Mouse (Mus musculus): ENCODE measurements around the gene Zfp444. TPM values are rescaled to one million over a fixed set of nuclear protein-coding genes. Genes with fewer than 3 reads are reported as not detected.
A peak's percentile ranks its signal among the peaks of the same experiment; 100 is the strongest.

Zfp444 gene
- total and polyA plus RNA-seq, 3 experiments, result 16.2 to 24.2 TPM; not detected in 1

- Histone ChIP-seq H3K9me3 (replicated peaks; ENCODE audit: insufficient read depth, low read length) (no peaks in the 10 kb centered on the region), H3K27me3 (ENCODE audit: control insufficient read depth in 1 of 2, insufficient read depth in 2 of 2, low read length in 2 of 2) (no peaks in the 10 kb centered on the region), H3K79me2 (ENCODE audit: control insufficient read depth, insufficient read depth, low read length, poor library complexity) (peaks cover 50% of the 10 kb centered on the region), H3K27ac (ENCODE audit: control insufficient read depth, low read depth, low read length) (peak overlapping the region; percentile 76), H3K4me1 (ENCODE audit: control insufficient read depth in 1 of 2, insufficient read depth in 2 of 2, low read length in 2 of 2) (peaks cover 0 to 26% of the 10 kb centered on the region in 2 experiments), H3K4me3 (ENCODE audit: control insufficient read depth in 1 of 2, insufficient read depth in 1 of 2, low read depth in 2 of 2, low read length in 2 of 2) (peak overlapping the region; percentile 79 to 99), H3K36me3 (ENCODE audit: control insufficient read depth in 1 of 2, insufficient read depth in 2 of 2, low read length in 2 of 2) (peaks cover 0 to 12% of the 10 kb centered on the region in 2 experiments; a peak in 2 of 4 replicates), H3K9ac (ENCODE audit: control insufficient read depth, low read depth, low read length, poor library complexity, severe bottlenecking) (peak overlapping the region; percentile 99)
- peak; percentile 91 for DNase-seq (ENCODE audit: low read depth, low spot score)
- peak; percentile 33 for TF ChIP-seq NELFE (IDR thresholded peaks at IDR 0.05; ENCODE audit: low read depth, low read length)
- TF ChIP-seq USF1 (IDR thresholded peaks at IDR 0.05; ENCODE audit: low read depth, low read length), result no peak
- TF ChIP-seq POLR2A (IDR thresholded peaks at IDR 0.05; ENCODE audit: control insufficient read depth in 1 of 2, insufficient read depth in 1 of 2, low read depth in 1 of 2, low read length in 2 of 2, poor library complexity in 1 of 2), result peak; percentile 48 to 55; a peak in 2 of 4 replicates
- TF ChIP-seq ETS1 (IDR thresholded peaks at IDR 0.05; ENCODE audit: low read depth, low read length), result no peak
- TF ChIP-seq MYC (IDR thresholded peaks at IDR 0.05; ENCODE audit: low read depth, low read length), result peak; percentile 10; the same call in 1 of the 2 replicates
- no peak for TF ChIP-seq MYB (IDR thresholded peaks at IDR 0.05; ENCODE audit: low read depth, low read length)
- TF ChIP-seq E2F4 (IDR thresholded peaks at IDR 0.05; ENCODE audit: borderline replicate concordance, low read depth, low read length), result peak; percentile 55; the same call in 1 of the 2 replicates
- no peak for TF ChIP-seq TCF12 (IDR thresholded peaks at IDR 0.05; ENCODE audit: low read depth, low read length)
- TF ChIP-seq MXI1 (IDR thresholded peaks at IDR 0.05; ENCODE audit: low read depth, low read length), result no peak; the same call in 1 of the 2 replicates
- TF ChIP-seq MAZ (IDR thresholded peaks at IDR 0.05; ENCODE audit: low read depth, low read length), result 0 out of 2 replicates have a peak, but pooled peaks have one; percentile 16
- peak; percentile 80 for TF ChIP-seq NRF1 (IDR thresholded peaks at IDR 0.05; ENCODE audit: insufficient read depth, low read depth, low read length, poor library complexity, severe bottlenecking)
These were observed 16.8 kb upstream of the Zfp444 start for GRCm38 (mm10) chr7:6155031-6155872.

GRCm38 (mm10) chr7:6155901-6156411 lies 16.1 kb upstream of the Zfp444 start, which contains the start of gene Zfp787:
Gene Zfp787, minus strand, starts transcription at chr7:6155997.
- Histone ChIP-seq H3K36me3 (ENCODE audit: control insufficient read depth in 1 of 2, insufficient read depth in 2 of 2, low read length in 2 of 2) (peaks cover 0 to 12% of the 10 kb centered on the region in 2 experiments; a peak in 2 of 4 replicates), H3K9ac (ENCODE audit: control insufficient read depth, low read depth, low read length, poor library complexity, severe bottlenecking) (peak within 1 kb of the TSS; percentile 99), H3K9me3 (replicated peaks; ENCODE audit: insufficient read depth, low read length) (no peaks in the 10 kb centered on the region), H3K4me3 (ENCODE audit: control insufficient read depth in 1 of 2, insufficient read depth in 1 of 2, low read depth in 2 of 2, low read length in 2 of 2) (peak within 1 kb of the TSS; percentile 79 to 99), H3K27ac (ENCODE audit: control insufficient read depth, low read depth, low read length) (peak within 1 kb of the TSS; percentile 76), H3K79me2 (ENCODE audit: control insufficient read depth, insufficient read depth, low read length, poor library complexity) (peaks cover 44% of the 10 kb centered on the region), H3K27me3 (ENCODE audit: control insufficient read depth in 1 of 2, insufficient read depth in 2 of 2, low read length in 2 of 2) (no peaks in the 10 kb centered on the region), H3K4me1 (ENCODE audit: control insufficient read depth in 1 of 2, insufficient read depth in 2 of 2, low read length in 2 of 2) (peaks cover 0 to 24% of the 10 kb centered on the region in 2 experiments)
- peak; percentile 98 for DNase-seq (ENCODE audit: low read depth, low spot score)
- TF ChIP-seq USF1 (IDR thresholded peaks at IDR 0.05; ENCODE audit: low read depth, low read length), result no peak
- peak; percentile 85 for TF ChIP-seq SIN3A (IDR thresholded peaks at IDR 0.05; ENCODE audit: low read length)
- TF ChIP-seq MAFK (IDR thresholded peaks at IDR 0.05; ENCODE audit: borderline replicate concordance, low read depth, low read length), result no peak
- no peak for TF ChIP-seq UBTF (IDR thresholded peaks at IDR 0.05; ENCODE audit: borderline replicate concordance, insufficient read depth, low read depth, low read length)
- TF ChIP-seq ZMIZ1 (IDR thresholded peaks at IDR 0.05; ENCODE audit: low read depth, low read length), result no peak
- TF ChIP-seq USF2 (IDR thresholded peaks at IDR 0.05; ENCODE audit: borderline replicate concordance in 1 of 2, insufficient read depth in 1 of 2, low read depth in 1 of 2, low read length in 2 of 2), result no peak
- TF ChIP-seq SMC3 (IDR thresholded peaks at IDR 0.05; ENCODE audit: low read depth, low read length), result no peak
- no peak for TF ChIP-seq MAX (IDR thresholded peaks at IDR 0.05; ENCODE audit: low read length)
- TF ChIP-seq RAD21 (IDR thresholded peaks at IDR 0.05; ENCODE audit: low read depth, low read length), result no peak
- no peak for TF ChIP-seq RCOR1 (IDR thresholded peaks at IDR 0.05; ENCODE audit: low read depth, low read length)
- no peak for TF ChIP-seq ZNF384 (IDR thresholded peaks at IDR 0.05; ENCODE audit: low read depth, low read length)
- no peak for TF ChIP-seq CHD1 (IDR thresholded peaks at IDR 0.05; ENCODE audit: low read depth, low read length)
- no peak for TF ChIP-seq CTCF (IDR thresholded peaks at IDR 0.05 in 2 of 3, conservative IDR thresholded peaks at IDR 0.05 in 1 of 3; ENCODE audit: control insufficient read depth in 1 of 3, insufficient read depth in 1 of 3, low read depth in 2 of 3, low read length in 3 of 3, poor library complexity in 1 of 3, severe bottlenecking in 1 of 3)
- TF ChIP-seq POLR2A (IDR thresholded peaks at IDR 0.05; ENCODE audit: control insufficient read depth in 1 of 2, insufficient read depth in 1 of 2, low read depth in 1 of 2, low read length in 2 of 2, poor library complexity in 1 of 2), result peak; percentile 22 to 49; a peak in 1 of 4 replicates
- no peak for TF ChIP-seq ZC3H11A (IDR thresholded peaks at IDR 0.05; ENCODE audit: low read depth, low read length)
- no peak for TF ChIP-seq MYC (IDR thresholded peaks at IDR 0.05; ENCODE audit: low read depth, low read length)
- TF ChIP-seq KAT2A (conservative IDR thresholded peaks at IDR 0.05; ENCODE audit: low read depth, low read length), result no peak; the same call in 1 of the 2 replicates
- peak; percentile 47; the same call in 1 of the 2 replicates for TF ChIP-seq GABPA (IDR thresholded peaks at IDR 0.05; ENCODE audit: low read depth, low read length)
- TF ChIP-seq TBP (IDR thresholded peaks at IDR 0.05; ENCODE audit: low read depth, low read length), result peak; percentile 41; the same call in 1 of the 2 replicates
- no peak for TF ChIP-seq GATA1 (IDR thresholded peaks at IDR 0.05; ENCODE audit: low read depth, low read length)
- no peak for TF ChIP-seq E2F4 (IDR thresholded peaks at IDR 0.05; ENCODE audit: borderline replicate concordance, low read depth, low read length)
